Mouse (Mus musculus) myocyte (in vitro differentiated cells): ENCODE data around the gene Gm5475. TPM values are rescaled to one million over a fixed set of nuclear protein-coding genes. Genes with fewer than 3 reads are reported as not detected.

Experiments used
- H3K27me3 ChIP-seq: one replicate; pipeline ENCODE4 v1.6.1; 2011; ENCODE audit not compliant: control insufficient read depth, insufficient read depth, insufficient read length
- H3K36me3 ChIP-seq: one replicate; pipeline ENCODE4 v1.6.1; 2011; ENCODE audit not compliant: control insufficient read depth, insufficient read depth
- H3K4me2 ChIP-seq: one replicate; pipeline ENCODE4 v1.6.1; 2011; ENCODE audit warnings: low read depth, control low read depth
- H3K4me3 ChIP-seq: one replicate; pipeline ENCODE4 v1.5.1; 2011; ENCODE audit warnings: mild to moderate bottlenecking, control low read depth, moderate library complexity
- H3K79me2 ChIP-seq: one replicate; pipeline ENCODE4 v1.6.1; 2011; ENCODE audit not compliant: control insufficient read depth, insufficient read depth
- H3ac ChIP-seq: one replicate; pipeline ENCODE4 v1.6.1; 2011; ENCODE audit not compliant: control insufficient read depth, insufficient read length
- CEBPB ChIP-seq: IDR thresholded peaks from 2 replicates; pipeline ENCODE4 v1.6.1; 2011; ENCODE audit warnings: mild to moderate bottlenecking, moderate library complexity; ENCODE audit not compliant: poor library complexity, insufficient read depth, severe bottlenecking
- E2F4 ChIP-seq: IDR thresholded peaks from one replicate; pipeline ENCODE4 v1.6.1; 2011; ENCODE audit warnings: mild to moderate bottlenecking, control low read depth, moderate library complexity; ENCODE audit not compliant: insufficient read depth
- MAX ChIP-seq: IDR thresholded peaks from one replicate; pipeline ENCODE4 v1.6.1; 2011; ENCODE audit warnings: low read depth, mild to moderate bottlenecking, control low read depth
- MYOD1 ChIP-seq, 3 experiments: IDR thresholded peaks; one replicate each; pipeline ENCODE4 v1.6.1; 2011; ENCODE audit warnings: control low read depth in 2 of 3, low read depth in 2 of 3, mild to moderate bottlenecking in 2 of 3, moderate library complexity in 1 of 3; ENCODE audit not compliant: insufficient read length in 2 of 3, control insufficient read depth in 1 of 3
- MYOG ChIP-seq, 3 experiments: IDR thresholded peaks; one replicate each; pipeline ENCODE4 v1.6.1; 2011; ENCODE audit warnings: control low read depth in 2 of 3, low read depth in 2 of 3, mild to moderate bottlenecking in 2 of 3; ENCODE audit not compliant: insufficient read length in 2 of 3, control insufficient read depth in 1 of 3, insufficient read depth in 1 of 3
- POLR2A ChIP-seq: IDR thresholded peaks from one replicate; pipeline ENCODE4 v1.6.1; 2011; ENCODE audit warnings: low read depth, mild to moderate bottlenecking, control low read depth, moderate library complexity; ENCODE audit not compliant: insufficient read length
- POLR2AphosphoS2 ChIP-seq: IDR thresholded peaks from one replicate; pipeline ENCODE4 v1.6.1; 2011; ENCODE audit warnings: low read depth, control low read depth; ENCODE audit not compliant: insufficient read length
- REST ChIP-seq: IDR thresholded peaks from one replicate; pipeline ENCODE4 v1.6.1; 2011; ENCODE audit warnings: mild to moderate bottlenecking, control low read depth, moderate library complexity; ENCODE audit not compliant: insufficient read depth, insufficient read length
- SRF ChIP-seq: IDR thresholded peaks from one replicate; pipeline ENCODE4 v1.6.1; 2011; ENCODE audit warnings: low read depth; ENCODE audit not compliant: control insufficient read depth, insufficient read length
- TCF12 ChIP-seq: IDR thresholded peaks from one replicate; pipeline ENCODE4 v1.6.1; 2011; ENCODE audit warnings: mild to moderate bottlenecking, control low read depth; ENCODE audit not compliant: poor library complexity, insufficient read depth, severe bottlenecking
- TCF3 ChIP-seq: IDR thresholded peaks from one replicate; pipeline ENCODE4 v1.6.1; 2011; ENCODE audit warnings: low read depth, control low read depth; ENCODE audit not compliant: insufficient read length
- USF1 ChIP-seq: IDR thresholded peaks from one replicate; pipeline ENCODE4 v1.6.1; 2011; ENCODE audit warnings: low read depth, mild to moderate bottlenecking, control low read depth, moderate library complexity
- polyA plus RNA-seq: library from polyadenylated mRNA; unstranded; fragments of >200 nt; fragmentation: generic; extraction: Trizol; gene quantifications from one replicate; pipeline ENCODE4 v1.2.1, GENCODE M21; 2012; ENCODE audit warnings: missing spikeins

The Gm5475 gene
- polyA plus RNA-seq, 1 experiment = 0.05 TPM

- H3K4me2 ChIP-seq = peak overlapping the region; percentile 77
- H3K79me2 ChIP-seq = no peaks in the 10 kb centered on the region
- no peaks in the 10 kb centered on the region for H3K27me3 ChIP-seq
- no peak overlapping the region for H3K4me3 ChIP-seq
- H3K36me3 ChIP-seq = no peaks in the 10 kb centered on the region
- TF ChIP-seq TCF3 (no peak), SRF (no peak), MYOG (IDR thresholded peaks at IDR 0.05; ENCODE audit: control insufficient read depth in 1 of 3, insufficient read depth in 1 of 3, insufficient read length in 2 of 3, low read depth in 2 of 3) (no peak), E2F4 (no peak), CEBPB (no peak), MYOD1 (IDR thresholded peaks at IDR 0.05; ENCODE audit: control insufficient read depth in 1 of 3, insufficient read length in 2 of 3, low read depth in 2 of 3) (no peak), POLR2A (no peak), REST (no peak), USF1 (no peak), TCF12 (no peak), POLR2AphosphoS2 (no peak), MAX (no peak)
- H3ac ChIP-seq = no peak overlapping the region
Observed at GRCm38 (mm10) chr15:100458055-100458454, 36.1 kb downstream of the Gm5475 start.

DNA sequence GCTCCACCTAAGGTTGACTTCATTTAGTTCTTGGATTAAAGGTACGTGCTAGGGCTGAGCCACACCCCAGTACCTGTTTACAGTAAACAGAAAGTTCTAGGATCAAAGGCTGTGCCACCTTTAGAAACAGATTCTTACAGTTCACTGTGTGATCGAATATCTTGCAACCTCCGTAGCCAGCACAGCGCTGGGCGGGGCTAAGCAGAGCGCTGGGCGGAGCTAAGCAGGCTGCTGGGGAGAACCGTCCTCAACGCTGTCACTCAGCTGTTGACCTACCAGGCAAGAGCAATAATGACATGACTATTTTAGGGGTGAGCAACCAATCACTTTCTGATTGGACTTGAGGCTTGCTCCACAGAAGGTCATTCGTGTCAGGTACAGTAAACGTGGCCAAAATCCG lies 39.0 kb downstream of the Gm5475 start:
- no peaks in the 10 kb centered on the region for H3K36me3 ChIP-seq
- H3K4me2 ChIP-seq = no peak overlapping the region
- H3K27me3 ChIP-seq = no peaks in the 10 kb centered on the region
- no peak overlapping the region for H3K4me3 ChIP-seq
- no peak overlapping the region for H3ac ChIP-seq
- TF ChIP-seq USF1 = no peak
- TF ChIP-seq MYOD1 (IDR thresholded peaks at IDR 0.05; ENCODE audit: control insufficient read depth in 1 of 3, insufficient read length in 2 of 3, low read depth in 2 of 3) = no peak
- TF ChIP-seq MAX = no peak
- no peaks in the 10 kb centered on the region for H3K79me2 ChIP-seq

DNA sequence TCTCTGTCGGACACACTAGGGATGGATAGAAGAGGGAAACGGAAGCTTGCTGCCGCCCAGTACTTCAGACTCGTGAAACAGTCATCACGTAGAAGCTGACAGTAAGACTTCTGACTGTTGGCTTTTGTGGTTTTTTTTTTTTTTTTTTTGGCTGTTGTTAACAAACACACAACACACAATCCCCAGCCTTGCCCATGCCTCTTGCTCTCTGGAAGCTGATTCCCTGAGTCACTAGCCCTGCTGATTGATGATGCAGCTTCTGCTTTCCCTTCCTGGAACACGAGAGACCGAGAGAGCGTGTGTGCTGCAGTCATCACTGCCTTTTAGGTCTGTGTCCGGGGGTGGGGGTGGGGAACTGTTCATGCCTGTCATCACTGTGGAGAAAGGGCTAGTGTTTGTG lies 39.7 kb downstream of the Gm5475 start:
- no peaks in the 10 kb centered on the region for H3K79me2 ChIP-seq
- TF ChIP-seq E2F4 = no peak
- no peak for TF ChIP-seq MYOG (IDR thresholded peaks at IDR 0.05; ENCODE audit: control insufficient read depth in 1 of 3, insufficient read depth in 1 of 3, insufficient read length in 2 of 3, low read depth in 2 of 3)
- TF ChIP-seq SRF = no peak
- no peak for TF ChIP-seq TCF12
- TF ChIP-seq POLR2AphosphoS2 = no peak
- no peak for TF ChIP-seq USF1
- TF ChIP-seq POLR2A = no peak
- TF ChIP-seq MYOD1 (IDR thresholded peaks at IDR 0.05; ENCODE audit: control insufficient read depth in 1 of 3, insufficient read length in 2 of 3, low read depth in 2 of 3) = no peak
- TF ChIP-seq CEBPB = no peak
- TF ChIP-seq TCF3 = no peak
- no peak for TF ChIP-seq REST
- TF ChIP-seq MAX = no peak
- peak overlapping the region; percentile 16 for H3K4me2 ChIP-seq
- H3K27me3 ChIP-seq = no peaks in the 10 kb centered on the region
- no peaks in the 10 kb centered on the region for H3K36me3 ChIP-seq
- H3ac ChIP-seq = no peak overlapping the region
- no peak overlapping the region for H3K4me3 ChIP-seq

DNA sequence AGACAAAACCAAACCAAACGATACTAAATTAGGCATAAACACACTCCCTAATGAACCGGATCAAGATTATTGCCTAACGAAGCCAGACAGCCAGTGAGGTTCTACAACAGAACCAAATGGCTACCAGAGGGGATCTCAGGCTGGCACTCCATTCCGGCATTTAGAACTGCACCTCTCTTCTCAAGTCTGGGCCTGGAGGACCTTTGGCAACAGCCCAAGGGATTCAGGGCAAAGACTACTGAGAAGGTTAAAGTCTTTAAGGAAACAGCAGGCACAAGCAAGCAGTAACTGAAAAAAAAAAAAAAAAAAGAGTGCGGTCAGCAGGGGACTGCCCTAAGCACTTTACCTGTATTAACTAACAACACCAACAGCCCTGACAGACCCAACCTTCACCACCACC lies 40.1 kb downstream of the Gm5475 start:
- no peak overlapping the region for H3K4me3 ChIP-seq
- H3K36me3 ChIP-seq = no peaks in the 10 kb centered on the region
- H3ac ChIP-seq = no peak overlapping the region
- H3K79me2 ChIP-seq = no peaks in the 10 kb centered on the region
- H3K27me3 ChIP-seq = no peaks in the 10 kb centered on the region
- H3K4me2 ChIP-seq = peak overlapping the region; percentile 16
- TF ChIP-seq USF1 = no peak
- no peak for TF ChIP-seq MYOD1 (IDR thresholded peaks at IDR 0.05; ENCODE audit: control insufficient read depth in 1 of 3, insufficient read length in 2 of 3, low read depth in 2 of 3)
- TF ChIP-seq CEBPB = no peak
- TF ChIP-seq TCF3 = no peak
- no peak for TF ChIP-seq SRF
- no peak for TF ChIP-seq REST
- TF ChIP-seq MAX = no peak
- no peak for TF ChIP-seq TCF12
- TF ChIP-seq POLR2AphosphoS2 = no peak
- no peak for TF ChIP-seq E2F4

- TF ChIP-seq MAX (no peak), USF1 (no peak), MYOG (IDR thresholded peaks at IDR 0.05; ENCODE audit: control insufficient read depth in 1 of 3, insufficient read depth in 1 of 3, insufficient read length in 2 of 3, low read depth in 2 of 3) (no peak), TCF12 (no peak), REST (no peak), MYOD1 (IDR thresholded peaks at IDR 0.05; ENCODE audit: control insufficient read depth in 1 of 3, insufficient read length in 2 of 3, low read depth in 2 of 3) (no peak), POLR2A (no peak), POLR2AphosphoS2 (no peak), TCF3 (no peak), E2F4 (no peak), CEBPB (no peak)
- H3K79me2 ChIP-seq = no peaks in the 10 kb centered on the region
- no peak overlapping the region for H3K4me3 ChIP-seq
- no peaks in the 10 kb centered on the region for H3K27me3 ChIP-seq
- H3ac ChIP-seq = no peak overlapping the region
- H3K36me3 ChIP-seq = no peaks in the 10 kb centered on the region
- no peak overlapping the region for H3K4me2 ChIP-seq
Observed at GRCm38 (mm10) chr15:100463712-100464111, 41.8 kb downstream of the Gm5475 start.
